Mouse (Mus musculus) forebrain, embryonic 12.5 days (tissue): Measurements from ENCODE around the gene 4930522H14Rik. TPM values are rescaled to one million over a fixed set of nuclear protein-coding genes. Genes with fewer than 3 reads are reported as not detected.
A peak's percentile ranks its signal among the peaks of the same experiment; 100 is the strongest.

Source experiments
- ATAC-seq: fragments of 200-750 bp; cut with Nextera tagmentation; 2 replicates; pipeline ENCODE4 v1.8.0; 2017; ENCODE audit warnings: moderate TSS enrichment; ENCODE audit not compliant: low FRiP score
- H3K27ac ChIP-seq: fragments of 300-500 bp; sonication (generic); 2 replicates; pipeline ENCODE4 v1.5.1; 2016; ENCODE audit warnings: mild to moderate bottlenecking
- H3K27me3 ChIP-seq: fragments of 300-500 bp; sonication (generic); 2 replicates; pipeline ENCODE4 v1.6.1; 2016; ENCODE audit warnings: mild to moderate bottlenecking
- H3K36me3 ChIP-seq: fragments of 300-500 bp; sonication (generic); replicated peaks from 2 replicates; pipeline ENCODE4 v1.6.1; 2016; ENCODE audit warnings: mild to moderate bottlenecking
- H3K4me1 ChIP-seq: fragments of 300-500 bp; sonication (generic); 2 replicates; pipeline ENCODE4 v1.6.1; 2016
- H3K4me2 ChIP-seq: fragments of 300-500 bp; sonication (generic); 2 replicates; pipeline ENCODE4 v1.6.1; 2016; ENCODE audit warnings: mild to moderate bottlenecking, moderate library complexity
- H3K4me3 ChIP-seq: fragments of 300-500 bp; sonication (generic); replicated peaks from 2 replicates; pipeline ENCODE4 v1.5.1; 2016; ENCODE audit warnings: mild to moderate bottlenecking
- H3K9ac ChIP-seq: fragments of 300-500 bp; sonication (generic); 2 replicates; pipeline ENCODE4 v1.6.1; 2016; ENCODE audit warnings: mild to moderate bottlenecking
- H3K9me3 ChIP-seq: fragments of 300-500 bp; sonication (generic); 2 replicates; pipeline ENCODE4 v1.6.1; 2016
- WGBS: fragments of 180-500 bp; shearing (Covaris S2); methylation state at CpG from one replicate; pipeline ENCODE4 v1.1.7; 2016; 5-methylcytosine and 5-hydroxymethylcytosine counted together
- polyA plus RNA-seq: library from polyadenylated mRNA; unstranded; fragments of >200 nt; fragmentation: Nextera tagmentation; extraction: Ambion mirVana; gene quantifications from 2 replicates; pipeline ENCODE4 v1.2.1, GENCODE M21; 2016

4930522H14Rik gene
- polyA plus RNA-seq, 1 experiment from 2014 or later: not detected

GRCm38 (mm10) chr4:109504885-109505284 is 26.2 kb downstream of the 4930522H14Rik start:
- no peak overlapping the region for H3K27ac ChIP-seq
- H3K4me3 ChIP-seq: no peak overlapping the region
- no peaks in the 10 kb centered on the region for H3K36me3 ChIP-seq
- H3K4me1 ChIP-seq: no peaks in the 10 kb centered on the region
- no peak overlapping the region for H3K4me2 ChIP-seq
- peak; percentile 60; the same call in 1 of the 2 replicates for ATAC-seq
- no peak overlapping the region for H3K9ac ChIP-seq
- no peaks in the 10 kb centered on the region for H3K27me3 ChIP-seq
- no peaks in the 10 kb centered on the region for H3K9me3 ChIP-seq
- WGBS: 2% methylated on average over 5 of the region's 5 CpGs

DNA sequence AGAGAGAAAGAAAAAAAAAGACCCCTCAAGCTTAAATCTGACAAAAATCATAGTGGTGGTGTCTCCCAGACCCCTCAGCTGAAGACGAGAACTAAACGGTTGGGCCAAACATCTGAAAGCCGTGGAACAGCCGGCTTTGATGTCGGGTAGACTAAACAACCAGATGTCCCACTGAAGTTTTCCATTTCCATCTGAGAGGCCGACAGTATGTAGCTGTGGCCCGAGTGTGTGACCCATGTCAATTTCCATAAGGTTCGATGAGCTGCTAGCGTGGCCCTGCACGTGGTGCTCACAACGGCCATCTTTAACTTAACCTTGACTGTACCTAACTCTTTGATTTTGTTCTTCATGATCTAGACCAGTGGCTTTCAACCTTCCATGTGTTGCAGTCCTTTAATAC is 32.6 kb downstream of the 4930522H14Rik start:
- Histone ChIP-seq H3K9ac (no peak overlapping the region), H3K27ac (no peak overlapping the region), H3K27me3 (no peaks in the 10 kb centered on the region), H3K4me1 (no peaks in the 10 kb centered on the region), H3K9me3 (no peaks in the 10 kb centered on the region), H3K4me3 (no peak overlapping the region), H3K4me2 (no peak overlapping the region), H3K36me3 (no peaks in the 10 kb centered on the region)
- no peak for ATAC-seq
- WGBS: 89% methylated on average over 11 of the region's 11 CpGs

- no peaks in the 10 kb centered on the region for H3K9me3 ChIP-seq
- H3K36me3 ChIP-seq: no peaks in the 10 kb centered on the region
- H3K27me3 ChIP-seq: no peaks in the 10 kb centered on the region
- ATAC-seq: no peak
- no peaks in the 10 kb centered on the region for H3K4me1 ChIP-seq
- no peak overlapping the region for H3K9ac ChIP-seq
- H3K4me3 ChIP-seq: no peak overlapping the region
- no peak overlapping the region for H3K27ac ChIP-seq
- no peak overlapping the region for H3K4me2 ChIP-seq
Observed at GRCm38 (mm10) chr4:109493581-109493980, 37.5 kb downstream of the 4930522H14Rik start.

DNA sequence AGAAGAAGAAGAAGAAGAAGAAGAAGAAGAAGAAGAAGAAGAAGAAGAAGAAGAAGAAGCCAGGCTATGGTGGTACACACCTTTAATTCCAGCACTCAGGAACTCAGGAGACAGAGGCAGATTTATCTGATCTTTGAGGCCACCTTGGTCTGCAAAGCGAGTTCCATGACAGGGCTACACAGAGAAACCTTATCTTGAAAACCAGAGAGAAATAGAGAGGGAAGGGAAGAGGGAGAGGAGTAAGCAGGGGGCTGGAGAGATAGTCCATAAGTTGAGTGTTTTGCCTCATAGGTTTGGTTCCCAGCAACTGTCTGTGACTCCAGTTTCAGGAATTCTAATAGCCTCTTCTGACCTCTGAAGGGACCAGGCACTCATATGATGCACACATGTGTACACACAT is 42.3 kb downstream of the 4930522H14Rik start:
- Histone ChIP-seq H3K4me3 (no peak overlapping the region), H3K4me1 (no peaks in the 10 kb centered on the region), H3K36me3 (no peaks in the 10 kb centered on the region), H3K4me2 (no peak overlapping the region), H3K9me3 (no peaks in the 10 kb centered on the region), H3K9ac (no peak overlapping the region), H3K27me3 (no peaks in the 10 kb centered on the region), H3K27ac (no peak overlapping the region)
- ATAC-seq: no peak
- WGBS: 82% methylated on average over 1 of the region's 1 CpGs

DNA sequence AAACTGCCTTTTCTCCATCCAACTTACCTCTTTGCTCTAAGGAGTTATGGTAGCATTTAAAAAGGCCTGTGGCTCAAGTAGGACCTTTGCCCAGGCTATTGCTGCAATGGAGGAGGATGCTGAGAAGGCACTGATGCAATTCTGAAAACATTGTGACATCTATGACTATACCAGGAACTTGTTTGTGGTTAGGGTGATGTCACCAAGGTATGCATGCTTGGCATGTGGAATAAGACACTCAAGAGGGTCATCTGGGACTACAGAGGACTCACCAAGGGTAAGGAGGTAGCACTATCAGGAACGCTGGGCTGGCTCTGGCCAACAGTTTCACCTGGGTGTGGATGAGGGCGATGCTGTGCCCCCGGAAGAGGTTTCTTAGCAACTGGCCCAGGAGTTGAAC is 46.5 kb downstream of the 4930522H14Rik start, which contains the start of gene Rnf11:
Gene Rnf11, minus strand, starts transcription at position 108 of the 400 bp plus-strand sequence.
- no peak within 1 kb of the TSS for H3K4me2 ChIP-seq
- no peak for ATAC-seq
- WGBS: 83% methylated on average over 3 of the region's 3 CpGs
- H3K27ac ChIP-seq: no peak within 1 kb of the TSS
- H3K9me3 ChIP-seq: no peaks in the 10 kb centered on the region
- H3K4me3 ChIP-seq: no peak within 1 kb of the TSS
- no peaks in the 10 kb centered on the region for H3K36me3 ChIP-seq
- no peaks in the 10 kb centered on the region for H3K4me1 ChIP-seq
- H3K27me3 ChIP-seq: no peaks in the 10 kb centered on the region
- no peak within 1 kb of the TSS for H3K9ac ChIP-seq

DNA sequence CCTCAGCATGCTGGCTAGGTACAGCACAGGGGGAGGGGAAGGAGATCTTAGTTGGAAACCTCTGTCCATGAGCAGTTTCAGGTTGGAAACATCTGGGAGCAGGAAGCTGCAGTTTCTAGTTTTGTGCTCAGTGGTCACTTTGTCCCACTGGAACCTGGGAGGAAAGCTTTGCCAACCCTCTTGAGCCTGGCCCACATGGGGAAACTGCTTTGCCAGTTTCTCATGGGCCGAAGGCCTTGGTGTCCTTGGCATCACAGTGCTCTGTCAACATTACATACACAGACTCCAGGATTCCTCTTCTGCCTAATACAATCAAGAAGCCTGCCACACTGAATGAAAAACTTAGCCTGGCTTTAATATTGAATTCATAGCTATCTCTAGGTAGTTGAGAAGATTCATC is 48.4 kb downstream of the 4930522H14Rik start:
- Histone ChIP-seq H3K9ac (no peak overlapping the region), H3K4me3 (no peak overlapping the region), H3K27ac (no peak overlapping the region), H3K9me3 (no peaks in the 10 kb centered on the region), H3K36me3 (no peaks in the 10 kb centered on the region), H3K4me1 (no peaks in the 10 kb centered on the region), H3K27me3 (no peaks in the 10 kb centered on the region), H3K4me2 (no peak overlapping the region)
- ATAC-seq: no peak
- WGBS: 95% methylated on average over 1 of the region's 1 CpGs

DNA sequence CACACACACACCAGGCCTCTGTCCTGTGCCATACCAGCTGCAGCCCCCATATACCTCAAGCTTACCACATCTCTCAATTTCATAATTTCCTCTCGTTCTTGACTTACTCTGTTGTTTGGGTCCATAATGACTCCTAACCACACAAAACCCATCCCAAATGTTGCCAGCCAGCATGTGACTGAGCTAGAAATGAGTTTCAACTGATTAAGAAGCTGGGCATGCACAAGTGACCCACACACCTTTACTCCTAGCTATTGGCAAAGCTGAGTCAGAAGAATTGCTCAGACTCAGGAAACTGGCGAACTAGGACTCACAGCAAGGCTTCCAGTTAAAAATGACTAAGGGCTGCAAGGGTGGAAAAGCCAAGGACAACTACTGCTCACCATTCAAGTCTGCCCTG is 49.7 kb downstream of the 4930522H14Rik start:
- no peaks in the 10 kb centered on the region for H3K9me3 ChIP-seq
- ATAC-seq: no peak

GRCm38 (mm10) chr4:109477454-109477853 is 53.6 kb downstream of the 4930522H14Rik start:
- Histone ChIP-seq H3K4me3 (no peak overlapping the region), H3K36me3 (peaks cover 5% of the 10 kb centered on the region; the same call in 1 of the 2 replicates), H3K27me3 (no peaks in the 10 kb centered on the region), H3K9ac (no peak overlapping the region), H3K9me3 (no peaks in the 10 kb centered on the region), H3K4me1 (peaks cover 10% of the 10 kb centered on the region), H3K27ac (no peak overlapping the region), H3K4me2 (no peak overlapping the region)
- WGBS: 96% methylated on average over 3 of the region's 3 CpGs
- ATAC-seq: no peak

More for the DNA sequence above, 49.7 kb downstream of the 4930522H14Rik start:
- no peaks in the 10 kb centered on the region for H3K4me1 ChIP-seq
- no peaks in the 10 kb centered on the region for H3K36me3 ChIP-seq
- WGBS: 82% methylated on average over 2 of the region's 2 CpGs
- no peak overlapping the region for H3K27ac ChIP-seq
- no peak overlapping the region for H3K4me2 ChIP-seq
- no peaks in the 10 kb centered on the region for H3K27me3 ChIP-seq
- no peak overlapping the region for H3K4me3 ChIP-seq
- no peak overlapping the region for H3K9ac ChIP-seq

DNA sequence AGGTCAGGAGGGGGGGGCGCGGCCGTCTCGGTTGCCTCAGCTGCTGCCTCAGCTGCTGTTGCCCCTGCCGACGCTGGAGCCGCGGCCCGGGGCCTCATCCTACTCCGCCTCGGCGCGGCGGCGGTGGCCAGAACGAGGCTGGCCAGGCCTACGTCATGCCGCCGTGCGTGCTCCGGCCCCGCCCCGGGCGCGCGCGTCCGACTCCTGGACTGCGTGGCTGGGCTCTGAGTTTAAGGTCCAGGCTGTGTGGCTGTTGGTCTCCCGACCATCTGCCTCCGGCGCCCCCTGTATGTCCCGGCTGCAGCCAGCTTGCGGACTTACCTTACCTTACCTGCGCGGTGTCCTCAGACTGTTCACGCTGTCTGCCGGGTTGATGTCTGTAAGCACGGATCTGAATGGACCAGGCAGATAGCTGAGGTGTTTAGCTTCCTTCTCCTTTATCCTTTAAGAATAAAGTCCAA is 54.5 kb downstream of the 4930522H14Rik start:
- H3K4me2 ChIP-seq: peak overlapping the region; percentile 76
- no peaks in the 10 kb centered on the region for H3K27me3 ChIP-seq
- H3K4me1 ChIP-seq: peaks cover 10% of the 10 kb centered on the region
- H3K9ac ChIP-seq: peak overlapping the region; percentile 95
- peak overlapping the region; percentile 95 for H3K27ac ChIP-seq
- H3K4me3 ChIP-seq: peak overlapping the region; percentile 93
- peaks cover 11% of the 10 kb centered on the region; the same call in 1 of the 2 replicates for H3K36me3 ChIP-seq
- no peaks in the 10 kb centered on the region for H3K9me3 ChIP-seq
- under 1% methylated on average over 29 of the region's 39 CpGs for WGBS
- peak; percentile 99 for ATAC-seq

- H3K27ac ChIP-seq: peak overlapping the region; percentile 95
- ATAC-seq: peak; percentile 82
- H3K9ac ChIP-seq: peak overlapping the region; percentile 95
- peaks cover 10% of the 10 kb centered on the region for H3K4me1 ChIP-seq
- peaks cover 11% of the 10 kb centered on the region; the same call in 1 of the 2 replicates for H3K36me3 ChIP-seq
- peak overlapping the region; percentile 76 for H3K4me2 ChIP-seq
- H3K27me3 ChIP-seq: no peaks in the 10 kb centered on the region
- under 1% methylated on average over 63 of the region's 68 CpGs for WGBS
- peak overlapping the region; percentile 93 for H3K4me3 ChIP-seq
- H3K9me3 ChIP-seq: no peaks in the 10 kb centered on the region
Observed at GRCm38 (mm10) chr4:109475577-109476553, 55.2 kb downstream of the 4930522H14Rik start.

GRCm38 (mm10) chr4:109475078-109475477 is 56.0 kb downstream of the 4930522H14Rik start:
- WGBS: 52% methylated on average over 2 of the region's 2 CpGs
- no peaks in the 10 kb centered on the region for H3K27me3 ChIP-seq
- peak overlapping the region; percentile 95; the same call in 1 of the 2 replicates for H3K9ac ChIP-seq
- H3K27ac ChIP-seq: no peak overlapping the region
- peak overlapping the region; percentile 93 for H3K4me3 ChIP-seq
- H3K9me3 ChIP-seq: no peaks in the 10 kb centered on the region
- peak overlapping the region; percentile 76 for H3K4me2 ChIP-seq
- ATAC-seq: no peak
- H3K36me3 ChIP-seq: peaks cover 11% of the 10 kb centered on the region; the same call in 1 of the 2 replicates
- peaks cover 10% of the 10 kb centered on the region for H3K4me1 ChIP-seq

DNA sequence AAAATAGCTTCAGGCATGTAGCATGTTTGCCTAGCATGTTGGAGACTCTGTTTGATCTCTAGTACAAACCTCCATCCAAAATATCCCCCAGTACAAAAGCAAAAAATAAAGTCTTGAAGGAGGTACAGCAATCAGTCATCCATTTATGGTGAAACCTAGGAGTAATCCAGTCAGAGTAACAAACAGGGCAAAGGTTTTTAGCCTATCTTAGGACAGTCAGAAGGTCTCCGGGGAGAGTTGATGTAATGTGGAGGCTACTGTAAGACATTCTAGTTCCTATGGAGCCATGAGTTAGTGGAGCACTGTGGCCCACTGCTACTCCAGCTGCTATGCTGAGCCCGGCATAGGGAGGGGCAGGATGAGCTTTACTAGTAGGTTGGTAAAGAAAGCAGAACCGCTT is 58.5 kb downstream of the 4930522H14Rik start:
- peaks cover 11% of the 10 kb centered on the region; the same call in 1 of the 2 replicates for H3K36me3 ChIP-seq
- H3K4me3 ChIP-seq: no peak overlapping the region
- H3K9ac ChIP-seq: no peak overlapping the region
- H3K27me3 ChIP-seq: no peaks in the 10 kb centered on the region
- no peak overlapping the region for H3K27ac ChIP-seq
- H3K4me2 ChIP-seq: no peak overlapping the region
- WGBS: 89% methylated on average over 3 of the region's 3 CpGs
- H3K9me3 ChIP-seq: no peaks in the 10 kb centered on the region
- ATAC-seq: no peak
- peaks cover 10% of the 10 kb centered on the region for H3K4me1 ChIP-seq
